Mouse (Mus musculus) liver, embryonic 12.5 days (tissue): Measurements from ENCODE around the gene Nfe2l1. TPM values are rescaled to one million over a fixed set of nuclear protein-coding genes. Genes with fewer than 3 reads are reported as not detected.

Experiments used
- ATAC-seq: fragments of 200-750 bp; cut with Nextera tagmentation; 2 replicates; pipeline ENCODE4 v1.8.0; 2017; ENCODE audit warnings: moderate number of reproducible peaks, mild to moderate bottlenecking, moderate library complexity
- H3K27ac ChIP-seq: fragments of 300-500 bp; sonication (generic); 2 replicates; pipeline ENCODE4 v1.5.1; 2016; ENCODE audit warnings: mild to moderate bottlenecking
- H3K27me3 ChIP-seq: fragments of 300-500 bp; sonication (generic); replicated peaks from 2 replicates; pipeline ENCODE4 v1.6.1; 2016; ENCODE audit warnings: mild to moderate bottlenecking, moderate library complexity
- H3K36me3 ChIP-seq: fragments of 300-500 bp; sonication (generic); 2 replicates; pipeline ENCODE4 v1.6.1; 2016; ENCODE audit warnings: mild to moderate bottlenecking, moderate library complexity
- H3K4me1 ChIP-seq: fragments of 300-500 bp; sonication (generic); 2 replicates; pipeline ENCODE4 v1.6.1; 2016
- H3K4me2 ChIP-seq: fragments of 300-500 bp; sonication (generic); 2 replicates; pipeline ENCODE4 v1.6.1; 2016; ENCODE audit warnings: mild to moderate bottlenecking, moderate library complexity
- H3K4me3 ChIP-seq: fragments of 300-500 bp; sonication (generic); 2 replicates; pipeline ENCODE4 v1.5.1; 2016; ENCODE audit warnings: mild to moderate bottlenecking, moderate library complexity
- H3K9ac ChIP-seq: fragments of 300-500 bp; sonication (generic); 2 replicates; pipeline ENCODE4 v1.6.1; 2016; ENCODE audit warnings: mild to moderate bottlenecking, moderate library complexity
- H3K9me3 ChIP-seq: fragments of 300-500 bp; sonication (generic); replicated peaks from 2 replicates; pipeline ENCODE4 v1.6.1; 2016; ENCODE audit warnings: mild to moderate bottlenecking, moderate library complexity
- WGBS: fragments of 180-500 bp; shearing (Covaris S2); methylation state at CpG from one replicate; pipeline ENCODE4 v1.1.7; 2016; ENCODE audit not compliant: insufficient replicate concordance; 5-methylcytosine and 5-hydroxymethylcytosine counted together
- microRNA counts: library from miRNA; unstranded; fragments of <30 nt; microRNA quantifications from one replicate; lab custom pipeline; 2017
- microRNA-seq: library from miRNA; unstranded; fragments of <30 nt; microRNA quantifications from one replicate; pipeline ENCODE4, GENCODE M21; 2017
- polyA plus RNA-seq: library from polyadenylated mRNA; unstranded; fragments of >200 nt; fragmentation: Nextera tagmentation; extraction: Ambion mirVana; gene quantifications from 2 replicates; pipeline ENCODE4 v1.2.1, GENCODE M21; 2016

Nfe2l1 gene
- polyA plus RNA-seq, 1 experiment from 2014 or later, result 26.7 TPM

GRCm38 (mm10) chr11:96772413-96772812 lies 57.4 kb downstream of the Nfe2l1 start:
- H3K36me3 ChIP-seq, result peaks cover 63% of the 10 kb centered on the region

DNA sequence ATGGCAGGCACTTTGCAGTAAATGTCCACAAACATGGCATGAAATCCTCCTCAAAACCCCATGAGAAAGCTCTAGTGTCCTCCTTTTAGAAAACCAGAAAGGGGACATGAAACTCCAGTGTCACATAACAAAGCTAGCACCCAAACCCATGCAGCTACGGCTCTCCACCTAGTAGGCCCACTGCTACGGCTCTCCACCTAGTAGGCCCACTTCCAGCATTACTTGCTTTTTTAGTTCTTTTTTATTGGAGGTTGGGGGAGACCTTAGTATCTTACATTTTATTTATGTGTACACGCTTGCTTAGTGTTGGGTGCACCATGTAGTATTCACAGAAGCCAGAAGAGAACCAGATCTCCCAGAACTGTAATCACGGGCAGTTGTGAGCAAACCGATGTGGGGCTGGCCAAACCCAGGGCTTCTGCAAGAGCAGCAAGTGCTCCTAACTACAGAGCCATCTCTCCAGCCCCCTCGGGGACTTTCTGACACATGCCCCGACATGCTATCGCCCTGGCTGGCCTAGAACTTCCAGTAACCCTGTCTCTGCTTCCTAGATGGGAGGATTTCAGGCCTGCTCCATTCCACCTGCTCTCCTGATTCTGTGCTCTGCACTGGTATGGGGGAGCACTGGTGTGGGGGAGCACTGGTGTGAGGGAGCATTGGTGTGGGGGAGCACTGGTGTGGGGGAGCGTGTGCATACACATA lies 58.3 kb downstream of the Nfe2l1 start:
- Histone ChIP-seq H3K27ac (no peak overlapping the region), H3K27me3 (no peaks in the 10 kb centered on the region), H3K9ac (no peak overlapping the region), H3K4me1 (peaks cover 5% of the 10 kb centered on the region), H3K36me3 (peaks cover 65% of the 10 kb centered on the region), H3K9me3 (no peaks in the 10 kb centered on the region), H3K4me2 (no peak overlapping the region), H3K4me3 (no peak overlapping the region)
- ATAC-seq, result no peak
- 90% methylated on average over 9 of the region's 9 CpGs for WGBS

More at GRCm38 (mm10) chr11:96772413-96772812, 57.4 kb downstream of the Nfe2l1 start:
- 88% methylated on average over 9 of the region's 9 CpGs for WGBS
- H3K9me3 ChIP-seq, result no peaks in the 10 kb centered on the region
- no peaks in the 10 kb centered on the region for H3K27me3 ChIP-seq
- ATAC-seq, result no peak
- H3K4me2 ChIP-seq, result no peak overlapping the region
- no peak overlapping the region for H3K4me3 ChIP-seq
- H3K9ac ChIP-seq, result no peak overlapping the region
- no peak overlapping the region for H3K27ac ChIP-seq
- peaks cover 11% of the 10 kb centered on the region for H3K4me1 ChIP-seq

DNA sequence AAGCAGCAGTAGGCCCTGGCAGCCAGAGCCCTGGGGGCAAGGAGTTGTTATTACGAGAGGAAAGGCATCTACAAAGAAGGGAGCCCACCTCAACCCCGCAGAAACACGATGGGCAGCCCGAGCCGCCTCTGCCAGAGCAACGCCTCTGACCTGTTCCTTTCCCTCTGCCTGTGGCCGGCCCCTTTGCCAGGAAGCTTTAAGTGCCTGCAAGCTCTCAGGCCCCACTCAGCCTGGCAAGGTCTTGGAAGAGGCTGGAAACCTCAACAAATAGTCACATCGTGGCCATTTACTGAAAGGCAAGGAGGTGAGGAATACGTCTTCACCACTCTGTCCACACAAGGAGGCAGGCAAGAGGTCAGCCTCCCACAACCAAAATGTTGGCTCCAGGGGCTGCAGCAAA lies 61.5 kb downstream of the Nfe2l1 start:
- Histone ChIP-seq H3K9ac (no peak overlapping the region), H3K9me3 (no peaks in the 10 kb centered on the region), H3K4me3 (no peak overlapping the region), H3K27me3 (no peaks in the 10 kb centered on the region), H3K4me2 (no peak overlapping the region), H3K36me3 (peaks cover 60% of the 10 kb centered on the region), H3K27ac (no peak overlapping the region), H3K4me1 (peaks cover 22% of the 10 kb centered on the region)
- WGBS, result 66% methylated on average over 9 of the region's 9 CpGs
- ATAC-seq, result no peak

MicroRNAs within 50 kb of the gene (microRNA counts, 519-probe panel; counts per million panel counts)
- microRNA mmu-miR-152 (lab: Ali Mortazavi, UCI), result 5,772 counts per million, percentile 90 among the panel's probes with 10 or more counts

Small RNA genes lying within 50 kb of the gene (microRNA-seq; reads per million reads assigned to microRNA genes)
- gene Mir152, result 132 reads per million, percentile 49 among the genes with 10 or more reads in this experiment

Other genes with a start within 250 kb of the Nfe2l1 start
- gene Snx11, start 52.4 kb downstream of the Nfe2l1 start, polyA plus RNA-seq, result 14.3 and 14.4 TPM in 2 replicates
- gene Cbx1, start 40.8 kb downstream of the Nfe2l1 start, polyA plus RNA-seq, result 51.6 and 52.4 TPM in 2 replicates
- 25.6 and 26.7 TPM in 2 replicates for gene Copz2, start 19.9 kb upstream of the Nfe2l1 start, polyA plus RNA-seq
- 49.0 and 51.6 TPM in 2 replicates for gene Cdk5rap3, start 86.5 kb upstream of the Nfe2l1 start, polyA plus RNA-seq
- gene Prr15l, start 98.1 kb upstream of the Nfe2l1 start, polyA plus RNA-seq, result 2.4 and 3.2 TPM in 2 replicates
- gene Pnpo, start 114.0 kb upstream of the Nfe2l1 start, polyA plus RNA-seq, result 528 and 553 TPM in 2 replicates
- gene Sp2, start 153.0 kb upstream of the Nfe2l1 start, polyA plus RNA-seq, result 15.5 and 18.5 TPM in 2 replicates
- gene Sp6, start 183.4 kb upstream of the Nfe2l1 start, polyA plus RNA-seq, result 0.15 and 0.19 TPM in 2 replicates
- gene Scrn2, start 200.0 kb upstream of the Nfe2l1 start, polyA plus RNA-seq, result 9.8 and 11.0 TPM in 2 replicates
- 0.35 and 0.48 TPM in 2 replicates for gene Lrrc46, start 211.4 kb upstream of the Nfe2l1 start, polyA plus RNA-seq
- 56.7 TPM in 2 replicates for gene Mrpl10, start 211.6 kb upstream of the Nfe2l1 start, polyA plus RNA-seq
- gene Osbpl7, start 220.7 kb upstream of the Nfe2l1 start, polyA plus RNA-seq, result 3.7 and 3.8 TPM in 2 replicates